Mouse (Mus musculus) thymus, postnatal 25 days (tissue): ENCODE data around the gene Spag7.

Experiments
- DNase-seq: peaks from one replicate; pipeline ENCODE4 v3.0.0; 2022

The Spag7 gene

GRCm38 (mm10) chr11:70668771-70669505 is at the start of gene Spag7:
Spag7 (minus strand) TSS chr11:70669416.
- peak; percentile 95 for DNase-seq

- no peak for DNase-seq
Measured at GRCm38 (mm10) chr11:70718481-70718880, 49.3 kb upstream of the Spag7 start.

DNA sequence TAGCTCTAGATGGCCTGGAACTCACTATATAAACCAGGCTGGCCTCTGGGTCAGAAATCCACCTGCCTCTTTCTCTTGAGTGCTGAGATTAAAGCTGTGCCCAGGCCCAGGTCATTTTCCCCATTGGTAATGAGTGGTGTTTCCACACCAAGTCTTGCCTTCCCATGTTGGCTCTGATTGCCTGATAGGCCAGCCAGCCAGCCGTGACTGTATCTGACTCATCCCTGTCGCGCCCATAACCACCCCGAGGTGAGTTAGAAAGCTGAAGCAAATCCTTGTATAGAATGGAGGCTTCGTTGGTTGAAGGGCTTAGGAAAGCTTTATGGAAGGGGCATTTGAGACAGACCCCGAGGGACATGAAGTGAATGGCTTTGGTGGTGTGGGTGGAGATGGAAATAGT is 46.6 kb upstream of the Spag7 start:
- DNase-seq = no peak

DNA sequence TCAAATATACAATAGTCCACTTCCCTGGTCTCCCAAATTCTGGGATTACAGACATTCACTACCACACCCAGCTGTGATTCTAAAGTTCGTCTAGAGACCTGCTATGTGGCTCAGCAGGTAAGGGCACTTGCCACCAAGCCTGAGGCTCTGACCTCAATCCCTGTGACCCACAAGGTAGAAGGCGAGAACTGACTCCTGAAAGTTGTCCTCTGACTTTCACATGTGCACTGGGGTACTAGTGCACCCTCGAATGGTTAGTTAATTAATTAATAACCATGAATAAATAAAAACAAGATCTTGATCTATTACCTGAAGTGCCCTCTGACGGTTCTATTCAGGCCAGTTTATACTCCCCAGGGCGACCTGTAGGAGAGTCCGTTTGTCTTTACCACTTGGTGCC is 44.0 kb upstream of the Spag7 start:
- DNase-seq = no peak

GRCm38 (mm10) chr11:70711026-70711425 is 41.8 kb upstream of the Spag7 start:
- no peak for DNase-seq

- no peak for DNase-seq
Measured at GRCm38 (mm10) chr11:70706127-70706526, 36.9 kb upstream of the Spag7 start.

GRCm38 (mm10) chr11:70702781-70703180 is 33.6 kb upstream of the Spag7 start:
- no peak for DNase-seq

- no peak for DNase-seq
Measured at GRCm38 (mm10) chr11:70701984-70702733, 32.9 kb upstream of the Spag7 start.

- peak; percentile 18 for DNase-seq
Measured at GRCm38 (mm10) chr11:70701221-70701955, 32.2 kb upstream of the Spag7 start.

- DNase-seq = peak; percentile 58
Measured at GRCm38 (mm10) chr11:70700613-70701012, 31.4 kb upstream of the Spag7 start.

- DNase-seq = peak; percentile 98
Measured at GRCm38 (mm10) chr11:70699722-70700556, 30.7 kb upstream of the Spag7 start, which contains the start of the genes Inca1 and Kif1c. Inca1 (minus strand) TSS chr11:70700155. Kif1c (plus strand) TSS chr11:70700548.

GRCm38 (mm10) chr11:70699051-70699450 is 29.8 kb upstream of the Spag7 start:
- no peak for DNase-seq

GRCm38 (mm10) chr11:70697376-70697775 is 28.2 kb upstream of the Spag7 start:
- DNase-seq = no peak

- no peak for DNase-seq
Measured at GRCm38 (mm10) chr11:70693504-70693903, 24.3 kb upstream of the Spag7 start.

DNA sequence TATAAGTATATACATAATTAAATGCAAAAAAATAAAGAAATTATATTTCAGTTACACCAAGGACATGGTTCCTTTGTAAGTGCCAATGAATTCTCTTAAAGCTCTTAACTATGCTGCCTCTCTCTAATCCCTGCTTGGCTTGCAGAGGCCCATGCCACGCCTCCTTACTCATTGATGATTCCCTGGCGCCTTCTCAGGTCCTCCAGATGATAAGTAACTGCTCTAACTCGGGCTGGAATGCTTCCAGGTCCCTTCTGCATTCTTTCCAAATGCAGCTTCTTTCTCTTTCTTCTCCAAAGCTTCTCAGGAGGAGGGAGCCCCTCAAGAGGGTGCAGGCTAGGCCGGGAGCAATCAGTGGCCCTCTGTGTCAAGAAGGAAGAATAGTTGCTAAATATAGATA is 20.4 kb upstream of the Spag7 start:
- no peak for DNase-seq

DNA sequence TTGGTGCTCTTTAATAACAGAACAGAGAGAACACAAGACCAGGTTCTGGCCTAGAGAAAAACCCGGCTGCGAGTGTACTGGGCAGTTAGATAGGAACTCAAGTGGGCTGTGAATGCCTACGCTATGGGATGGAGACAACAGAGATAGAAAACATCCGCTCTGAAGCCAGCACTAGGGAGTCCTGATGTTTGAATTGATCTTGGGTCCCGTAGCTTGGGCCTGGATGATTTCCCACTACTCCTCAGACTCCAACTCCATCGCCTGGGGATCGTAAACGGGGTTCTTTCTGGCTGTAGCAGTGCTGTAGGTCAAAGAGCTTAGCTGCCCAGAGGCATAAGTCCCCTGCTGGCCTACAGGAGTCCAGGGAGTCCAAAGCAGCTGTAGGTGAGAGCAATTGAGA is 19.2 kb upstream of the Spag7 start:
- no peak for DNase-seq

GRCm38 (mm10) chr11:70687601-70688199 is 18.5 kb upstream of the Spag7 start, which contains the start of gene Camta2:
Camta2 (minus strand) TSS chr11:70688105.
- DNase-seq = peak; percentile 91

- DNase-seq = no peak
Measured at GRCm38 (mm10) chr11:70686901-70687566, 17.8 kb upstream of the Spag7 start.

- no peak for DNase-seq
Measured at GRCm38 (mm10) chr11:70683640-70684039, 14.4 kb upstream of the Spag7 start.

GRCm38 (mm10) chr11:70681897-70682581 is 12.8 kb upstream of the Spag7 start:
- DNase-seq = no peak

GRCm38 (mm10) chr11:70681170-70681569 is 12.0 kb upstream of the Spag7 start:
- no peak for DNase-seq
